Mouse (Mus musculus): ENCODE data around the gene Ankrd40.

Ankrd40 gene

GRCm38 (mm10) chr11:94346611-94347010, 18.8 kb downstream of the Ankrd40 start:
- in situ Hi-C loops (cut with MboI; ENCODE audit: unreplicated experiment in 2 of 2), result no loop called here

DNA sequence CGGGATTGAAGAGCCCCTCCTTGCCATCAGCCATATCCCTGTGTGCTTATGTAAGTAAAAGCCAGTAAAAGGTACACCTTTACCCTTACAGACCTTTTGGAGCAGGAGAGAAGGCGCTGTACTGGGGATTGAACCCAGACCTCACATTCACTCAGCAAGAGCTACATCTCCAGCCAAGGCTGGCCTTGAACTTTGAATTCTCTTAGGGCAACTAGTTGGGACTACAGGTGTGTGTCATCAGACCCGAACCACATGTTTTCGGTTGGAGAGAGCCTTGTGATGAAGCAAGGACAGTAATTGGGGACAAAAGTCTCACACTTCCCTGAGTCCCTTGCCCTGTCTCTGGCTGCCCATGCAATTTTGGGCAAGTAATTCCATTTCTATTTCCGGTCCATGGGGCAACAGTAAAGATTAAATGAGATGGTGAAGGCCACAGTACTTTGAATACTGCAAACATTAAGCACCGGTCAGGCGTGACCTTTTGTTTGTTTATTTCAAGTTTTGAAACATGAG, 19.3 kb downstream of the Ankrd40 start:
- in situ Hi-C loops (cut with MboI; ENCODE audit: unreplicated experiment in 2 of 2), result no loop called here

DNA sequence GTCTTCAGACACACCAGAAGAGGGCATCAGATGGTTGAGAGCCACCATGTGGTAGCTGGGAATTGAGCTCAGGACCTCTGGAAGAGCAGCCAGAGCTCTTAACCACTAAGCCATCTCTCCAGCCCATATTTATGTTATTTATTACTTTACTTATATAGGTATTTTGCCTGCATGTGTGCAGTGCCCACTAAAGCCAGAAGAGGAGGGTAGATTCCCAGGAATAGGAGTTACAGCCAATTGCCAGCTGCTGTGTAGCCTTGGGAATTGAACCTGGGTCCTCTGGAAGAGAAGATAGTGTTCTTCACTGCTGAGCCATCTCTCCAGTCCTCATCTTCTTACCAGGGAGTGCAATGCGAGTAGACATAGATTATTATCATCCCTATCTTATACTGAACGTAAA, 22.0 kb downstream of the Ankrd40 start:
- in situ Hi-C loops (cut with MboI; ENCODE audit: unreplicated experiment in 2 of 2), result no loop called here

- in situ Hi-C loops (cut with MboI; ENCODE audit: unreplicated experiment in 2 of 2), result no loop called here
Measured at GRCm38 (mm10) chr11:94350337-94350736, 22.5 kb downstream of the Ankrd40 start.

GRCm38 (mm10) chr11:94351094-94351493, 23.3 kb downstream of the Ankrd40 start:
- in situ Hi-C loops (cut with MboI; ENCODE audit: unreplicated experiment in 2 of 2), result no loop called here

DNA sequence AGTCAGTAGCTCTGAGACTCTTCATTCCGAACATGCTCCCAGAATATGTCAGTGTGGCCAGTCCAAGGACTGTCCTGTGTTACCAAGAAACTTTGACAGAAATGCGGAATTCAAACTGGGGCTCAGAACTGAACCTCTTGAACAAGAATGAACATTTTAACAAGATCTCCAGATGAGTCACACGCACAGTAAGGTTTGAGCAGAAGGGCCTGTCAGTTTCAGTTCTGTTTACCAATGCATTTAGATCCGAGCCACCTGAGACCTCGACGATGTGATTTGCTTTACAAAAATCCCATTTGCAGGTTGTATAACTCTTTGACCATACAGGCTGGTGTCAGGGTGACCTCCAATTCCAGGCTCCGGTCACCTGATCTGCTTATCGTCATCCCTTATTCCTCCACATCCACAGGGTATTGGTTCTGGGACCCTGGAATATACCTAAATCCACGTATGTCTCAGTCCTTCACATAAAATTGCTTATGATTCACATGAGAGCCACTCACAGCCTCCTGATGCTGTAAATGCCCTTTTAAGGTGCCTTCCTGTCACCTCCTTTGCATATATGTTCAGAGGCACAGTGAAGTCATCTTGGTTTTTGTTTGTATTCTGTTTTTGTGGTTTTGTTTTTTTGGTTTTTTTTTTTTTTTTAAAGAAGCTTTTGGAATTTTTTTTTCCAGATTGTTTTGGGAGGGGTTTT, 27.9 kb downstream of the Ankrd40 start:
- in situ Hi-C loops (cut with MboI; ENCODE audit: unreplicated experiment in 2 of 2), result no loop called here

DNA sequence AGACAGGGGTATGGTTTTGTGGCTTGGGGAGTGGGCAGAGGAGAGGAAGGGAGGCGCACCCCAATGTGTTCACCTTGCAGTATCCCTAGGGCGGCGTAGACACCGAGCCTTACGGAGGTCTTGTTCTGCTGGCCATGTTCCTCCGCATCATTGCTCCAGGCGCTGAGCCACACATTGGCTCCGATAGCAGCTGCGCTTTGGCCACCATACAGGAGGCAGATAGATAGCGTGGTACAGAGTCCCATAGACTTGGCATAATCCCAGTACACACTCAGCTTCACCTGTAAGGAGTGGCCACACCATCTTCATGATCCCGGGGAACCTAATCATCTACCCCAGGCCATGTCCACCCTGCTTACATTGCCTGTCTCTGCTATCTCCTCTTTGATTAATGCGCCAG, 31.4 kb downstream of the Ankrd40 start:
- in situ Hi-C loops (cut with MboI; ENCODE audit: unreplicated experiment in 2 of 2), result no loop called here

- in situ Hi-C loops (cut with MboI; ENCODE audit: unreplicated experiment in 2 of 2), result no loop called here
Measured at GRCm38 (mm10) chr11:94361166-94361870, 33.5 kb downstream of the Ankrd40 start.

DNA sequence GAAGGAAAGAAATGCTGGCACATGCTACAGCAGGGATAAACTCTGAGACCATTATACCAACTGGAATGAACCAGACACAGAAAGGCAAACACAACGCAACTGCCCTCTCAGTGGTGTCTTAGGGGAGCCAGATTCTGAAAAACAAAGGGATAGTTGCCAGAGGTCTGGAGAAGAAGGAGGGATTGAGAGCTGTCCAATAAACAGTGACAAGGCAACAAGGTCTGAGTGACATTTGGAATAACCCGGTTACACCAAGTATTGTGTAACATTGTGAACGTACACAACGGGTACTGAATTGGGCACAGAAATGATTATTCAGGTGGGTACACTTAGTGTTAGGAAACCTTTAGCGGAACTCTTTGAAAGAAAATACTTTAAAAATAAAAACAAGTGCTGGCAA, 34.3 kb downstream of the Ankrd40 start:
- in situ Hi-C loops (cut with MboI; ENCODE audit: unreplicated experiment in 2 of 2), result no loop called here

GRCm38 (mm10) chr11:94363690-94364089, 35.9 kb downstream of the Ankrd40 start:
- in situ Hi-C loops (cut with MboI; ENCODE audit: unreplicated experiment in 2 of 2), result no loop called here

GRCm38 (mm10) chr11:94365340-94365739, 37.5 kb downstream of the Ankrd40 start:
- in situ Hi-C loops (cut with MboI; ENCODE audit: unreplicated experiment in 2 of 2), result no loop called here

DNA sequence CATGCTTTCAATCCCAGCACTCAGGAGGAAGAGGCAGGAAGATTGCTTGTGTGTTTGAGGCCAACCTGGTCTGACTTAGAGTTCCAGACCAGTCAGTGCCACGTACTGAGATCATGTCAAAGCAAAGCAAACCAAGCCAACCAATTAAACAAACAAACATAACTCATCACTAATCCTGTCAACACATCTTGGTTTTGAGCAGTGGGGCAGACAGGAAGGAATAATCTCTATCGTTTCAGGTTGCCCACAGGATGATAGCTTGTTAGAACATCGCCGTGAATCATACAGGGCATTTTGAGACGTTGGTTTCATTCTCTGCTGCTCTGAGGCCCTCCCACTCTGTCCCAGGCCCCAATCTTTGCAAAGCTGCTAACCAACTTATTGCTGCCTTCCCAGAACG, 42.2 kb downstream of the Ankrd40 start:
- in situ Hi-C loops (cut with MboI; ENCODE audit: unreplicated experiment in 2 of 2), result no loop called here

GRCm38 (mm10) chr11:94370809-94371208, 43.0 kb downstream of the Ankrd40 start:
- in situ Hi-C loops (cut with MboI; ENCODE audit: unreplicated experiment in 2 of 2), result no loop called here

DNA sequence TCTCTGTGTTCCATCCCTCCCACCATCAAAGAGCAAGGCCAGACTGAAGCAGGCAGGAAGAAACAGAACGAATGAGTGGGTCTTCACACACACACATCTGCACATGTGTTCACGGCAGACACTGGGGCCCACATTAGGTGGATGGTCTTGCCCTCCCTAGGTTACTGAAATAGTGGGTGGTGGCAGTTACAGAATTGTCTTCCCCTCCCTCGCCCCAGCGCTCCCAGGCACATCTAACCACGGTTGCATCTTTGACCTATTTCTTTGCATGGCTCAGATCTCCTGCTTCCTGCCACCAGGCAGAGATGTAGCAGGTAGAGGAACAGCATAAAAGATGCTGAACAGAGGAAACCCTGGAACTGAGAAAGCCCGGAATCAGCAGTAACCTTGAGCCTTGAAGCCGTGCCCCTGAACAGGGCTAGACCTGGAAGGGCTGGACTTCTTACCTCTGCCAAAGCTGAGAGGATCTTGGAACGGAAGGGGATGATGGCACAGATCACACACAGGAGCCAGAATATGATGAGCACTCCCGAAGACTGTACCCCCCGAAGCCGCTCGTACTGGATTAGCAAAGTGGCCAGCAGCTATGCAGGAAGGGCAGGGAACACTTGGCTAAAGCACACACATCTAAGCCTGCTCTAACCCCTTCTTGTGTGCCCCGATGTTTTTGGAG, 46.6 kb downstream of the Ankrd40 start:
- in situ Hi-C loops (cut with MboI; ENCODE audit: unreplicated experiment in 2 of 2), result no loop called here

DNA sequence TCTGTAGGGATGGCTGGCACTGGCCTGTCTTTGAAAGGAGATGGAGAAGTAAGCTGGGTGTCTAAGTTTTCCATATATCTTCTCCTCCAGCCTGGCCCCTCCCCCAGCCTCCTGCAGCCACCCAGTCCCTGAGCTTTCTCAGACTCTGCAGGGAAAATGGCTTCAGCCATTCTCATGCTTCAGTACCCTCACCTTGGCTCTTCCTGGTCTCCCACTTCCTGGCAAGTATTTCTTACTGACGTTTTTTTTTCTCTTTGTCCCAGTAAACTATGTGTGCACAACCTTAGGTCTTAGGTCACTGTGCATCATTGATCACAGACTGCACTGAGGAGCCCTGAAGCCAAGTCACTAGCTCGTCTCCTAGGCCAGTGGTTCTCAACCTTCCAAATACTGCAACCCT, 51.3 kb downstream of the Ankrd40 start:
- in situ Hi-C loops (cut with MboI; ENCODE audit: unreplicated experiment in 2 of 2), result no loop called here

DNA sequence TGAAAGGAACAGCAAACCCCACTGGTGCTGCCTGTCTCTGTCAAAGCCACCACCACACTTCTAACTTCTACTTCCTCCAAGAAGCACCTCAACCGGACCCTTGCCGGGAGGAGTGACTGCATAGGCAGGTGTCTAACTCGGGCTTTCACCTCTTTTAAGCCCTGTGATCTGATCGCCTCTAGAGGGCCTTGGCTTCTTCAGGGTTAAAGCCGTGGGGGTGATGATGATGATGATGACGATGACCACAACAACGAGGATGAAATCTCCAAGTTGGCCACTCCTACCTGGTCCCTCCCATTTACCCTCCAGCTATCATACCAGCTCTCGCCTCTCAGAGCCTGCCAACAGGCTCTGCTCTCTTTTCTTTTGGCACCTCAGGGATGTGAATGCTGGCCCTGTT, 51.9 kb downstream of the Ankrd40 start:
- in situ Hi-C loops (cut with MboI; ENCODE audit: unreplicated experiment in 2 of 2), result no loop called here

- in situ Hi-C loops (cut with MboI; ENCODE audit: unreplicated experiment in 2 of 2), result no loop called here
Measured at GRCm38 (mm10) chr11:94385977-94386771, 58.4 kb downstream of the Ankrd40 start.

- in situ Hi-C loops (cut with MboI; ENCODE audit: unreplicated experiment in 2 of 2), result no loop called here
Measured at GRCm38 (mm10) chr11:94387756-94388155, 60.0 kb downstream of the Ankrd40 start.

DNA sequence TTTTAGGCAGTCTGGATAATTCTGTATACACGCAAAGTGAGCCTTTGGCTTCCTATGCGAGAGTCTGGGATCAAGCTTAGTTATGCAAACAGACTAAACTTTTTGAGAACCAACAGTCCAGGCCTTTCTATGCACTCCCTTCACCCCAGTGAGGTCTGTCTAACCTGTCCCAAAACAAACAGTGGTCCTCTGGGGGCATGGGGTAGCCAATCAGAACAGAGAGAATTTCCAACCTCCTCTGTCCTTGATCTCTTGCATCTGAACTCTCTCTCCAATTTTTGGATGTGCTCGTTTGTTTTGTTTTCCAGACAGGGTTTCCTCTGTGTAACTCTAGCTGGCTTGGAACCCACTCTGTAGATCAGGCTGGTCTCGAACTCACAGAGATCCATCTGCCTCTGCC, 61.2 kb downstream of the Ankrd40 start:
- in situ Hi-C loops (cut with MboI; ENCODE audit: unreplicated experiment in 2 of 2), result no loop called here

DNA sequence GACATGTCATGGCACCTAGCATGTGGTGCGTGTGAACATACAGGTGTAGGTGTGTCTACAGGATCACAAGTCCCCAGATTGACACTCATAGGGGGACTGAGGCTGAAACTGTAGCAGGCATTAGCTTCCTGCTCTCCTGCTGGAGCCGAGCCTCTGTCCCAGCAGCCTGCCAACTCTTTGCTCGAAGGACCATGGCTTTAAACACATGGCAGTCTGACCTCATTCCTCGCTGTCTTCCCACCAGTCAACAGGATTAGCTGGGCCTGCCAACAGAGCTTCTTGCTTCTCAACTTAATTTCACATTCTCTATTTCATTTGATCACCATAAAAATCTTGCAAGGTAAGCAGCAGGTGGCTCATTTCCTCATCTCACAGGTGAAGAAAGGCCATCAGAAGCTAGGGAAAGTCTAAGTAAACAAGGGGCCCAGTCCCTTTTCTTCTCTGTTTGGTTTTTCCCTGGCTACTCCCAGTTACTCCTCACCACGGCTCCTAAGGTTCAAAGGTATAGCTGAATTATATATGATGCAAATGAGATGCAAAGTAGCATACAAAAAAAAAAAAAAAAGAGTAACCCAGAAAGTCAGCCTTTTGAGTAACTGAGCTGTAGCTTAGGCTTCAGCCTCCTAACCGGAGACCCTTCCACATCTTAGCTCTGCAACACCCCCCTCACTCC, 62.1 kb downstream of the Ankrd40 start:
- in situ Hi-C loops (cut with MboI; ENCODE audit: unreplicated experiment in 2 of 2), result no loop called here
